Mouse (Mus musculus) lung, postnatal 0 days (tissue): Measurements from ENCODE around the gene Aco2.

Experiments
- CTCF ChIP-seq: IDR thresholded peaks from 2 replicates; pipeline ENCODE4 v1.5.1; 2016; ENCODE audit warnings: antibody characterized with exemption, mild to moderate bottlenecking
- EP300 ChIP-seq: IDR thresholded peaks from 2 replicates; pipeline ENCODE4 v1.6.1; 2016; ENCODE audit warnings: antibody characterized with exemption, mild to moderate bottlenecking, control low read depth

GRCm38 (mm10) chr15:81882348-81882747 is 10.2 kb downstream of the Aco2 start:
- TF ChIP-seq CTCF (no peak), EP300 (no peak)
